Mouse (Mus musculus): ENCODE measurements around the gene Mcpt1.
"Not testable (repeated sequence)": the region's sequence is repeated elsewhere in the genome, so short reads cannot be mapped to it uniquely, and the experiment has no call there.

Gene Mcpt1

DNA sequence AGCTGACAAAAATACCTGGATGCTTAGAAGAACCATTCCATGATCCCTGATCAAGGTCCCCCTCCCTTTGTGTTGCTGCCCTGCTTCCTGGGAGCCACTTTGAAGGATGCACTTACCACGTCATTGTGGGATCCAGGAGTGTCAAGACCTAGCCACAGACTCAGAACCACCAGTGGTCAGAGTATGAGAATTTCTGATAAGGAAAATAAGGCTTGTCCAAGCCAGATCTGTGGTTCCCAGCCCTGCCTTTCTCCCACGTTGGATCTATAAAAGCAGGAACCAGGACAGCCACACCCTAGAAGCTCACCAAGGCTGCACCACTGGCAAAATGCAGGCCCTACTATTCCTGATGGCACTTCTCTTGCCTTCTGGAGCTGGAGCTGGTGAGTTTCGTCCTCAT, at the start of gene Mcpt1:
Gene Mcpt1, plus strand, starts transcription at position 301 of the 400 bp plus-strand sequence.
- DNase-seq (ENCODE audit: low read depth): not testable (repeated sequence)

DNA sequence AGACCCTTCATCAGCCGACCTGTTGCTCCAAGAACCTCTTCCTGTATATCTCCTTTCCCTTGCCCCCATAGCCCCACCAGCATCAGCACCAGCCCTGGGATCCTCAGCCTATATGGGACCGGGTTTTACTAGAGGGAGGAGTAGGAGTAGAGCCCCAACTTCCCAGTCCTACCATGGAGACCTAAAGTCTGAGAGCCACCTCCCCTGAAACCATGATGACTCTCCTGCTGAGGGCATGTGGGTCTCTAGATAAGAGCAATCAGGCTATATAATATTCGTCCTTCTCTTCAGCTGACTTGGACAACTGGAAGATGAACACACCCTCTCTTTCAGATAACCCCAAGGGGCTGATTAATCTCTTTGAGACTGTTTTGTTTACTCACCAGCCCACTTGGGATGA, 30.3 kb upstream of the Mcpt1 start:
- DNase-seq (ENCODE audit: low read depth): not testable (repeated sequence)

DNA sequence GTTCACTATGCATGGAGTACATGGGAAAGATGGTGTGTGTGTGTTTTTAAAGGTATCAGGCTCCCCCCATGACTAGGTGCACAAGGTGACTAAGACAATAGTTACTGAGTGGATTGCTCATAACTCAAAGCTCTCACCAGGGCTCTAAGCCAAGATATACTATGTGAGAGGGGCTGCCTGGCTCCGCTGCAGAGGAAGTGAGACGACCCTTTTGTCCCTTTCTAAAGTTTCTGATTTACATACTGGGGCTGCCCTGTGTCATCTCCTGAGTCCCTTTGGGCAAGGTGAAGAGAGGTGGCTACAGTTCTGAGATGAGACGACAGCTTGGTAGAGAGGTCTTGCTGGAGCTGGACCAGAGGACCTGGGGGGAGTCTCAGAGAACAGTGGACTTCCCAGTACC, 4.6 kb upstream of the Mcpt1 start:
- no peak for DNase-seq (ENCODE audit: low read depth)

DNA sequence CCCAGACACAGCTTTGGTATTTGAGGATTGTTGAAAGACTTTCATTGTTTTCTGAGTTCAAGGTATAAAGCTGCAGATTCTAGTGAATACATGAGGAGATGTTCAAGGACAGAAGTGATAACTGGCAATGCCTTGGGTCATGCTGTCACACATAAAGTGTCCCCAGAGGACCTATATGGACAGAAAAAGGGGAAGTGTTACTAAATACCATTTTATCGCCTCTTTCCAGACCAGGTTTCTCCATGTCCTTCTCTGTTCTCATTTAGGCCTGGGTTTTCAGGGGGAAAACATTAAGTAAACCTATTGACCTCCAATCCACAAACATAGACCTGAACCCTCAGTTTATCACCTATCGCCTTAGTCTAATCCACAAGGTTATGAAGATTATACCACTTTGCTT, 3.8 kb upstream of the Mcpt1 start:
- DNase-seq (ENCODE audit: low read depth): no peak

DNA sequence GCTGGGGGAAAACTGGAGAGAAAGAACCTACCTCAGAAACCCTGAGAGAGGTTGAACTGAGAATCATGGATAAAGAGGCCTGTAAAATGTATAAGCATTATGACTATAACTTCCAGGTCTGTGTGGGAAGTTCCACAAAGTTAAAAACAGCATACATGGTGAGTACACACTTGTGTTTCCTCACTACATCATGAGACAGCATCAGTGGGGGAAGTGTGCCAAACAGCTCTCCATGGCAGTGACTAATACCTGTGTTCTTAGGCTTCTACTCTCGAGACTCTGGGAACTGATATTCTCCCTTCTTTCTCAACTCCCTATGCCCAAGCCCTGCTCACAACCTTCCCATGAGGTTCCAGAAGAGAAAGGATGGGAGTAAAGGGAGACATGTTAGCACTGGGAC, 1.7 kb downstream of the Mcpt1 start:
- DNase-seq (ENCODE audit: low read depth): no peak

DNA sequence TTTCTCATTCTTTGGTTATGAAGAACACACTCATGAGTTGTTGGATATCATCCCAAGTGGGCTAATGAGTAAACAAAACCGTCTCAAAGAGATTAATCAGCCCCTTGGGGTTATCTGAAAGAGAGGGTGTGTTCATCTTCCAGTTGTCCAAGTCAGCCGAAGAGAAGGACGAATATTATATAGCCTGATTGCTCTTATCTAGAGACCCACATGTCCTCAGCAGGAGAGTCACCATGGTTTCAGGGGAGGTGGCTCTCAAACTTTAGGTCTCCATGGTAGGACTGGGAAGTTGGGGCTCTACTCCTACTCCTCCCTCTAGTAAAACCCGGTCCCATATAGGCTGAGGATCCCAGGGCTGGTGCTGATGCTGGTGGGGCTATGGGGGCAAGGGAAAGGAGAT, 3.5 kb downstream of the Mcpt1 start:
- DNase-seq (ENCODE audit: low read depth): not testable (repeated sequence)

DNA sequence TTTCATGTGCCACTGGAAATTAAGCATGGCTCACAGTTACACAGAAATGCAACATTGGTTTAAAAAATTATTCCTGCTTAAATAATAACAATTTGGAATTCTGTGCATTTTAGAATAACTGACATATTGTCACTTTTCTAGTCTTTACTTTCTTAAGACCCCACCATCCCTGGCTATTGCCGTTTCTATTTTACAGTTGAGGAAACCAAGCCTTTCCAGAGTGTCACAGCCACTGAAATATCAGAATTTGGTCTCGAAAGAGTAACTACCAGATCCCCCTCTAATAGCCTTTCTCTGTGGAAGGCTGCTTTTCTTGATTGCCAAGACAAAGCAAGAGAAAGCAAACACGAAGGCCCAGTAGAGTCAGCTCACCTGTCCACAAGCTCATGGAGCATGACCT, 12.6 kb downstream of the Mcpt1 start, which contains the start of gene Mcpt9:
Gene Mcpt9, minus strand, starts transcription at position 101 of the 400 bp plus-strand sequence.
- DNase-seq (ENCODE audit: low read depth): not testable (repeated sequence)

DNA sequence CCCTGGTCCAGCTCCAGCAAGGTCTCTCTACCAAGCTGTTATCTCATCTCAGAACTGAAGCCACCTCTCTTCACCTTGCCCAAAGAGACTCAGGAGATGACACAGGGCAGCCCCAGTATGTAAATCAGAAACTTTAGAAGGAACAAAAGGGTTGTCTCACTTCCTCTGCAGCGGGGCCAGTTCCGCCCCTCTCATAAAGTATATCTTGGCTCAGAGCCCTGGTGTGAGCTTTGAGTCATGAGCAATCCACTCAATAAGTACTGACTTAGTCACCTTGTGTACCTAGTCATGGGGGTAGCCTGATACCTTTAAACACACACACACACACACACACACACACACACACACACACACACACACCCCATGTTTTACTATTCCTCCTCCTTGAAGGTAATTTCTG, 16.7 kb downstream of the Mcpt1 start:
- no peak for DNase-seq (ENCODE audit: low read depth)

DNA sequence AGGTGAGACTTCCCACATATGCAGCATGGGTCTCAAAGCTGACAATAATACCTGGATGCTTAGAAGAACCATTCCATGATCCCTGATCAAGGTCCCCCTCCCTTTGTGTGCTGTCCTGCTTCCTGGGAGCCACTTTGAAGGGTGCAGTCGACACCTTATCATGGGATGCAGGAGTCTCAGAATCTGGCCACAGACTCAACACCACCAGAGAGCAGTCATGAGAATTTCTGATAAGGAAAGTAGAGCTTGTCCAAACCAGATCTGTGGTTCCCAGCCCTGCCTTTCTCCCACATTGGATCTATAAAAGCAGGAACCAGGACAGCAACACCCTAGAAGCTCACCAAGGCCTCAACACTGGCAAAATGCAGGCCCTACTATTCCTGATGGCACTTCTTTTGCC, 24.0 kb downstream of the Mcpt1 start, which contains the start of gene Mcpt2:
Gene Mcpt2, plus strand, starts transcription at position 250 of the 400 bp plus-strand sequence.
- DNase-seq (ENCODE audit: low read depth): not testable (repeated sequence)

DNA sequence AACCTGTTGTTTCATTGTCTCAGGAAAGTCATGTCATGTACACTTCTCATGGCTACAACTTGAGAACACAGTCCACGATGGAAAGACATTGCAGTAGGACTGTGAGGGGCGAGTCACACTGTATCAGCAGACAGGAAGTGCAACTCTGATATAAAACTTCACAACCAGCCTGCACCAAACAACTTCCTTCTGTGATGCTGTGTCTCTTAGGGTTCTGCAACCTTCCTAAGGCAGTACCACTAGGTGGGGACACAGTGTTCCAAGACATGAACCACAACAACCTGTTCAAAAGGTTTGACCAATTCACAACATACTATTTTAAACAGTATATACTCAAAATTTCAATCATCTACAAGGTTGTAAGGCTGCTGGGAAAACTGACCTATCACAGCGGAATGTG, 37.6 kb downstream of the Mcpt1 start:
- DNase-seq (ENCODE audit: low read depth): no peak

DNA sequence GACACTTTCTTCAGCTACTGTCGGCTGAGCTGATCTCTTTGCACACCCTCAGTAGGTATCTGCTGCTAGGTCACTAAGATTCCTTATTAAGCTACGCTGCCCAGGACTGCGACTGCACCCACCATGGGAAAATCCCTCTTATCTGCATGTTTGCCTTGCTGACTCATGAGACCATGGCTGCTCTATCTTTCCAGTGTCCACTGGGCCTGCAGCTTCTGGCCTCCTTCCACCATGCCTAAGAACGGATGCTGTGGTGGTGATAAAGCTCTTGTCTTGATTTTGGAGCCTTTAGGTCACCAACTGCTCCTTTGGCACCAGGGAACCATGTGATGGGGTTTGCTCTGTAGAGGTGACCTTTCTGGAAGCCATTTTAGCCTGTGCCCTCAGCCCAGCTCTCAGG, 40.0 kb downstream of the Mcpt1 start:
- no peak for DNase-seq (ENCODE audit: low read depth)

DNA sequence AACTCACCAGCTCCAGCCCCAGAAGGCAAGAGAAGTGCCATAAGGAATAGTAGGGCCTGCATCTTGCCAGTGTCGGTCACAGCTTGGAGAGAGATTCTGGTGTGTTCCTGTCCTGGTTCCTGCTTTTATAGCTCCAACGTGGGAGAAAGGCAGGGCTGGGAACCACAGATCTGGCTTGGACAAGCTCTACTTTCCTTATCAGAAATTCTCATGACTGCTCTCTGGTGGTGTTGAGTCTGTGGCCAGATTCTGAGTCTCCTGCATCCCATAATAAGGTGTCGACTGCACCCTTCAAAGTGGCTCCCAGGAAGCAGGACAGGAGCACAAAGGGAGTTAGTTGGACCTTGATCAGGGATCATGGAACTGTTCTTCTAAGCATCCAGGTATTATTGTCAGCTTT, 44.4 kb downstream of the Mcpt1 start, which contains the start of gene Mcpt4:
Gene Mcpt4, minus strand, starts transcription at position 101 of the 400 bp plus-strand sequence.
- not testable (repeated sequence) for DNase-seq (ENCODE audit: low read depth)

All from naive thymus-derived CD4-positive, alpha-beta T cell, adult 2 months (primary cell).